Mouse (Mus musculus): ENCODE measurements around the gene Npas3. TPM values are rescaled to one million over a fixed set of nuclear protein-coding genes. Genes with fewer than 3 reads are reported as not detected.

The Npas3 gene
- total RNA-seq, 2 experiments from 2014 or later, result 1.3 to 2.8 TPM

- DNase-seq, result no peak
Observed at GRCm38 (mm10) chr12:53698483-53699227, 450.2 kb downstream of the Npas3 start.

- peak; percentile 42 to 52 for DNase-seq
Observed at GRCm38 (mm10) chr12:53719896-53720295, 471.4 kb downstream of the Npas3 start.

- DNase-seq, result no peak
Observed at GRCm38 (mm10) chr12:53722156-53722555, 473.7 kb downstream of the Npas3 start.

GRCm38 (mm10) chr12:53722718-53723698, 474.5 kb downstream of the Npas3 start:
- DNase-seq, result no peak

DNA sequence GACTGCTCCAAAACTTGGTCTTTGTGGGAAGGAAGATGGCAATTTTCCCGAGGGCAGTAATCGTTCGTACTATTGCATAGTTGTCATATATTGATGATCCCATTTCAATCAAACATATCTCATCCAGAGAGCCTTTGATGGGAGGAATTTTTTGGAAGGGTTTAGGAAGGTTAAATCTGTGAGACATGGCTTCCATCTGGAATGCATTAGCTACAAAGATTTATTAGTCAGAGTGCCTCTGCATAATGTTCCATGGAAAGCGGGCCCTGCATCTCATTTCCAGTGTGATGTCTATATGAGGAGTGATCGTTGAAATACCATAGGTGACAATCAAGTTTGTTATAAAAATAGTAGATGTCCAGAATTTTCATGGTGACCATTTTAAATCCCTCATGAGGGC, 480.8 kb downstream of the Npas3 start:
- no peak for DNase-seq

DNA sequence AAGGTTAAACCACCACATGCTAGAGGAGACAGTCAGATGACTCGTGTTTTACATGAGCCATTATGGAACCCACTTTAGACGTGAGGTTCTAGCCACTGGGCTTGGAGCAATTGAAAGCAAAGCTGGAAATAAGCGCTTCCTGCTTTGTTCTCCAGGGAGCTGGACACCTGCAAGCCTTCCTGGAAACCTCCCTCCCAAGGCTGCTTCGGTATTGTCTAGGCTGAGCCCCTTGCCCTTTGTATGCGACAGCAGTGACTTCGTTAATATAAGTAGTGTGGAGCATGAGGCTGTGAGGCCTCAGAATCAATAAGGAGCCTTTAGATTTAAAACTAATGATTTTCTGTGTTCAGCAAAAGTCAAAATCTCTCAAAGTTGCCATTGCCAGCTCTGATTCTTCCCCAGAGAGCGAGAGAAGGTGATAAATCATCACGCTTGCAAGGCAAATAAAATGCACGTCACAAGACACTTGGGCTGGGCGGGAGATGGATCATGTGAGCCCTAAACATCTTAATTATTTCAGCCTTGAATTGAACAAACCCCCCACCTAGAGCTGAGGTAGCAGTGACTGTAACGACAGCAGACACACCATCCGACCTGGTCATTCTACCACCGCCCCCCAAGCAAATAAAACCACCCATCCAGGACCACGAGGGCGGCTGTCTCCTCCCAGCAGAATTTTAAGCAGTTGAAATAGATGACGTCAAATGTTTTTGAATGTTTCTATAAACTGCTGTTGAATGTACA, 490.2 kb downstream of the Npas3 start:
- no peak for DNase-seq

DNA sequence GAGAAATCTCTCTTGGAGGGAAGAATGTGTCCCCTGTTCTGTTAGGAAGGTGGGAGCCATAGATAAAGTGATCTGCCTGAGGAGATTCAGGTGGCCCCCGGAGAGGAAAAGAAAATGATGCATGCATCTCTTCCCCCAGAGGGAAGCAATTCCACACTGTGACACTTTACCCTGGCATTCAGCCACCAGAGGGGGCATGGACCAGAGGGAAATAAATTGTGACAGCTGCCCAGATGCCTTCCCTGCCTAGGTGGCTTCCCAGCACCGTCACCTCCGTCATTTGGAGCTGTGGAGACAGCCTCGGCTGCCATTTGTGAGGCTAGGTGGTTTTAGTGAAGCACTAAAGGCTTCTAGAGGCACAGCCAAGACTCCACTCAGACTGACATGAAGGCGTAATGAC, 498.2 kb downstream of the Npas3 start:
- DNase-seq, result peak; percentile 11 to 26

DNA sequence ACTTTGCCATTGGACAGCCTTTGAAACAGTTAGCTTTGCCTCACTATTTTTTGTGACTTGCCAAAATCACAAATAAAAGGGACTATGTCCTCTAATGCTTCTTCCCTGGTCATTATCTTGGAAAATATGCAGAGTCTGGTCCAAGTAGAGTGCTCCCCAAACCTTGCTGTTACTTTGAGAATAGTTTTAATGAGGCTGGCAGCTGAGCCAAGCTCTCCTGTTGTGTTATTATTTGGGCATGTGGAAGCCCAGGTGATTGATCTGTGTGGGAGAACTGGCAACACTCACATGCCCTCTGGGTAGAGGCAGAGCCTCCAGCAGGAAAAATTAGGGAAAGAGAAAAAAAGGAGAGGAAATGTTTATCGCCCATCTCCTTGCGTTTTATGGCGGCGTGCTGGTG, 500.9 kb downstream of the Npas3 start:
- no peak for DNase-seq

- peak in 1 of 2 experiments; percentile 3 for DNase-seq
Observed at GRCm38 (mm10) chr12:53752281-53753072, 504.0 kb downstream of the Npas3 start.

DNA sequence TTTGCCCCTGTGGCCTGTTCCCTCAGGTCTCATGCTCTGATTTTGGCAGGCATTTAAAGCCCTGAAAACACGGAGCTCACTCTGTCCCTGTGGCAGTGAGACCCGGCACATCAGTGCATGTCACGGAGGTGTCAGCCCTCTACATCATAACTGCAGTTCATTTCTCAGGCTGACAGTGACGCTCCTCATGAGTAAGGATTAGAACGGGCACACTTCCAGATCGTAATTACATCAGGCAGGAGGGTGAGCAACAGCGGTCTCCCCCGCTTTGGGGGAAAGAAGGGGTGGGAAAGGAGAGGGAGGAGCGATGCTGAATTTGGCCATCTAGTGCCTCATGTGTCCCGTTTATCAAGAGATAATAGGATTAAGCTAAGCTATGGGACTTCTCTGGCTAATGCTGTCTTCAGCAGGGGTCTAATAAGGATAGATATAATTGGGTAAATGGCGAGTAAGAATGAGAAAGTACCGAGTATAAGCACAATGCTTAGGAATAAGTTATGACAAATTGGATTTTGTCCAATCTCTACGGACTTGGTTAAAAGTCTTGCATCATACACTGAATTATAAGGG, 505.0 kb downstream of the Npas3 start:
- no peak for DNase-seq

GRCm38 (mm10) chr12:53754236-53754635, 505.8 kb downstream of the Npas3 start:
- no peak for DNase-seq

- no peak for DNase-seq
Observed at GRCm38 (mm10) chr12:53757631-53758030, 509.2 kb downstream of the Npas3 start.

DNA sequence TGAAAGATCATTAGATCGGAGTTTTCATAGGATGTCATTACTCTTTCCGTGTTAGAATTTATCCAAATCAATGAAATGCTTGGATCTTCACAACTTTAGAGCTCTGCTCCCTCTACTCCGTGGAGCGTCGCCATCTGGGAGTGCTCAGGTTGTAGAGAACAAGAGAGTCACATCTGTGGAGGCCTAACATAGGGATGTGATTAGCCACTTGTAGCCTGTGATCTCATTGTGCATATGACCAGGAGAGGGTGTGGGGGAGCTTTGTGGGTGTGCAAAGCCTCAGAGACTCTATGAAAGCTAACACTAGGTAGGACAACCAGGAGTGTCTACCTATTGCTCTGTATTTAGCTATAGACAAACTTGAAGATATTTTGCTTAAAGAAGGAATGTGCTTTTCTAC, 509.9 kb downstream of the Npas3 start:
- no peak for DNase-seq

DNA sequence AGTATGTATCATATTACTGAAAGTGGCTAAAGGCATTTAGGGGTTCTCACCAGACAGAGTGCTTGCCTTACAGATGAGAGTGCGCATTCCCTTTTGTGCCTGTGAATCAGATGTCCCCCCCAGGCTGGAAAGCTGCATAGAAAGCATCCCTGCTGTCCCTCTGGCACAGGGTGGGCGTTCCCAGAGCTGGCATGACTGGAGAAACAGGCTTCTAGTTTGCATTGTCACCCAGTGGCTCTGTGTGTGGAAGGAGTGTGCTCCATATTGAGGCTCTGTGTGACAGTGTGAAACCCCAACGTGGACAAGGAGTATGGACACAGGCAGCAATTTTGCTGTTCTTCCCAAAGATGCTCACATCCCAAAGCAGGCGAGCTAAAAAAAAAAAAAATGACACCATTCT, 515.7 kb downstream of the Npas3 start:
- no peak for DNase-seq

GRCm38 (mm10) chr12:53768392-53768791, 519.9 kb downstream of the Npas3 start:
- DNase-seq, result peak; percentile 77 to 85

DNA sequence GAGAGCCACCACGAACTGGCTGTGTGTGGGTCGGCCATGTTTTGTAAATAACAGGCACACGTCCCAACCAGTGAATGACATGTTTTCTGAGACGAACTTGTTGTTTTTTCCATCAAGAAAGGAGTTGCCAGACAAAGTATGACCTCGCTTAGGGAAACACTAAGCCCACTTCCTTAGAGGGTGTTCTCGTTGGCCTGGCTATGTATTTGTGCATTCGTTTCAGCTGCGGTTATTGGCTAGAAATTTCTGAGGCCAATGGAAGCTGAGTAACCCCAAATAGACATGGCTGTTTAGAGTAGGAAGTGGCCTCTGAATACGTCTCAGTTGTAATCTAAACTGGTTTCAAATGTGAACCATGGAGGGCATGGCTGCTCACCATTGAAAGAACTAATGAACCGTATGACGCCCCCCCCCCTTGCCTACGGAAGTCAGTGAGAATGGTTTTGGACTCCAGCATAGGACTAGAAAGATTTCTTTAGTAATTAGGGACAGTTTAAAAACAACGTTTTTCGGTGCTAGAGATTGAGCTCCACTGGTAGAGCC, 523.0 kb downstream of the Npas3 start:
- DNase-seq, result no peak

DNA sequence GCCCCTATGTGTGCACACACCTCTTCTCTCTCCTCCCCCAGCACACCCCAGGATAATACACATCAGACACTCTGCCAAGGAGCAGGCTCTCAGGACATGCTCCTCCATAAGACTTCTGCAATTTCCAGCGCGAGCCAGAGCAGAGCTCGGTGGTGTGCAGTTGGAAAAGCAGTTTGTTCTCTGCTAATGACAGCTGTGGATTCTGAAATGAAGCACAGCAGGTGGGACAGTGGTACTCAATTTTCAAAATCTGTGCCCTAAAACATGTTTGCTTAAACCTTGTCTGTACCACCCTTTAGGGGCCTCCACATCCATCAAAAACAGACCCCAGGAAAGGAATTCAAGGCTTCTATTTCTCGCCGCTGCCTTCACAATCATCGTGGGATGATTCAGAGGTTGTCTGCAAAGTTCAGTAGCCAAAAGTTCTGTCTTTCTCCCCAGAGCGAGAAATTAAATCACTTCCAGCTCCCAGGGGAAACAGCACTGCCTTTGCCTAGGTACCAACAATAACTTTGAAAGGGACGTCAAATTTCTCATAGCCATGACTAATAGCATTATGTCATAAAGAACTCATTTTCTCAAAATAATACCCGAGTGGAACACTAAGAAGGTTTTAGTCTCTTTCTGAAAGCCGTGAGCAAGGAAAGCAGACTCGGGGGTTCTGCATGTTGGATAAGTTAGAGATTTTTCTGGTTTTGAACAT, 533.5 kb downstream of the Npas3 start:
- DNase-seq, result no peak

- no peak for DNase-seq
Observed at GRCm38 (mm10) chr12:53789501-53789900, 541.0 kb downstream of the Npas3 start.

GRCm38 (mm10) chr12:53794718-53795400, 546.4 kb downstream of the Npas3 start:
- DNase-seq, result no peak

GRCm38 (mm10) chr12:53801831-53802230, 553.4 kb downstream of the Npas3 start:
- no peak for DNase-seq
